8 mouse cellular contexts compared by ENCODE assay signal in the genomic region with DNA sequence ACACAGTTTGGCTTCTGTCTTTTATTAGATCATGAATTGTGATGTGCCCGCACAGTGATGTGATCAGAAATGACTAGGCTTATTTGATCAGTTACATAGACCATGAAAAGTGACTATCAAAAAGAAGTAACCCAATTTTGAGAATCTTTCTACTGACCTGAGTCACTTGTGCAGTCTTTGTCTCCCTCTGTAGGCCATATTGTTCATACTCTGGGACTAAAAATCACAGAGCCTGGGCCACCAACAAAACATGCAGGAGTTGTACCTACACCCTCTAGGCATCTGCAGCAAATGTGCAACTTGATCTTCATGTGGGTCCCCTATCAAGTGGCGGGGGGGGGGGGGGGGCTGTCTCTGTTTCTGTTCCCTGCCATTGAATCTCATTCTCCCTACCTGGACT.
DNase-seq lines count a peak whose midpoint lies in the region; ATAC-seq and TF ChIP-seq lines count a peak whose summit lies in the region.
"Had no signal": no experiment of that assay in that cellular context is flagged by ENCODE, and none has a peak within 500 bp of the region (broad histone marks: within the 10 kb centered on the region; RNA-seq: fewer than 3 reads in every experiment).

No protein-coding gene starts in this region.

- H3K9ac ChIP-seq in lung, postnatal 0 days (replicated peaks; ENCODE audit: low read depth), result no peak overlapping the region
- H3K9ac ChIP-seq in hindbrain, embryonic 11.5 days (ENCODE audit: low read depth, low read length), result no peak overlapping the region
- no peak overlapping the region for H3K9ac ChIP-seq in midbrain, embryonic 16.5 days (ENCODE audit: low read depth, low read length)
- H3K9ac ChIP-seq: embryonic facial prominence, embryonic 12.5 days had no signal

- WGBS in lung, postnatal 0 days, result 43% methylated on average over 2 of the region's 2 CpGs
- WGBS in hindbrain, embryonic 11.5 days, result 46% methylated on average over 2 of the region's 2 CpGs
- WGBS in midbrain, embryonic 16.5 days, result 33% methylated on average over 2 of the region's 2 CpGs

- H3K27me3 ChIP-seq in lung, postnatal 0 days (replicated peaks; ENCODE audit: insufficient read depth, low read length), result no peaks in the 10 kb centered on the region
- no peaks in the 10 kb centered on the region for H3K27me3 ChIP-seq in hindbrain, embryonic 11.5 days (ENCODE audit: control insufficient read depth, insufficient read depth, low read length)
- H3K27me3 ChIP-seq in midbrain, embryonic 16.5 days (ENCODE audit: control insufficient read depth, insufficient read depth, low read depth, low read length), result no peaks in the 10 kb centered on the region
- H3K27me3 ChIP-seq: embryonic facial prominence, embryonic 12.5 days had no signal

- no peak overlapping the region for H3K4me3 ChIP-seq in lung, postnatal 0 days (ENCODE audit: low read depth, low read length)
- no peak overlapping the region for H3K4me3 ChIP-seq in hindbrain, embryonic 11.5 days (ENCODE audit: low read depth, low read length)
- H3K4me3 ChIP-seq in midbrain, embryonic 16.5 days (ENCODE audit: low read depth, low read length), result no peak overlapping the region
- H3K4me3 ChIP-seq: embryonic facial prominence, embryonic 12.5 days had no signal

- H3K9me3 ChIP-seq in lung, postnatal 0 days (ENCODE audit: low read length), result no peaks in the 10 kb centered on the region
- no peaks in the 10 kb centered on the region for H3K9me3 ChIP-seq in hindbrain, embryonic 11.5 days (ENCODE audit: control insufficient read depth, low read length)
- H3K9me3 ChIP-seq in midbrain, embryonic 16.5 days (replicated peaks; ENCODE audit: control insufficient read depth, low read length, poor library complexity, severe bottlenecking), result no peaks in the 10 kb centered on the region
- H3K9me3 ChIP-seq: embryonic facial prominence, embryonic 12.5 days had no signal

- TF ChIP-seq CTCF in lung, postnatal 0 days (IDR thresholded peaks at IDR 0.05), result peak; percentile 59

- ATAC-seq in lung, postnatal 0 days, result no peak
- 0 out of 2 replicates have a peak, but pooled peaks have one; percentile 53 for ATAC-seq in hindbrain, embryonic 11.5 days (ENCODE audit: low FRiP score)
- ATAC-seq in midbrain, embryonic 16.5 days, result peak; percentile 54; the same call in 1 of the 2 replicates

- no peak overlapping the region for H3K4me2 ChIP-seq in lung, postnatal 0 days (replicated peaks; ENCODE audit: low read depth, low read length)
- H3K4me2 ChIP-seq in hindbrain, embryonic 11.5 days (replicated peaks; ENCODE audit: low read depth, low read length), result no peak overlapping the region
- H3K4me2 ChIP-seq in midbrain, embryonic 16.5 days (ENCODE audit: low read length), result no peak overlapping the region
- H3K4me2 ChIP-seq: embryonic facial prominence, embryonic 12.5 days had no signal

- no peak overlapping the region for H3K27ac ChIP-seq in lung, postnatal 0 days (ENCODE audit: low read length)
- no peak overlapping the region for H3K27ac ChIP-seq in hindbrain, embryonic 11.5 days (ENCODE audit: low read depth, low read length)
- H3K27ac ChIP-seq in midbrain, embryonic 16.5 days (ENCODE audit: low read length), result no peak overlapping the region
- H3K27ac ChIP-seq: embryonic facial prominence, embryonic 12.5 days had no signal

- peak; percentile 19 for DNase-seq in lung, postnatal 0 days (ENCODE audit: low spot score)
- DNase-seq in lung, postnatal 4 days, result no peak
- DNase-seq in c-Kit-positive CD71-negative TER-119-negative erythroid progenitor cells, embryonic 14.5 days (ENCODE audit: low read depth), result peak; percentile 2
- peak; percentile 30 for DNase-seq in hindbrain, embryonic 11.5 days (ENCODE audit: low spot score)
- no peak for DNase-seq in adrenal gland, adult 18-20 months (ENCODE audit: low spot score in 2 of 2)
- no peak for DNase-seq in spleen, postnatal 4 days (ENCODE audit: low spot score in 2 of 2)

- no peaks in the 10 kb centered on the region for H3K4me1 ChIP-seq in lung, postnatal 0 days (ENCODE audit: insufficient read depth, low read depth, low read length)
- H3K4me1 ChIP-seq in hindbrain, embryonic 11.5 days (replicated peaks; ENCODE audit: control insufficient read depth, insufficient read depth, low read length), result no peaks in the 10 kb centered on the region
- H3K4me1 ChIP-seq in midbrain, embryonic 16.5 days (ENCODE audit: control insufficient read depth, insufficient read depth, low read length), result no peaks in the 10 kb centered on the region
- H3K4me1 ChIP-seq: embryonic facial prominence, embryonic 12.5 days had no signal

- no peak for TF ChIP-seq EP300 in lung, postnatal 0 days (IDR thresholded peaks at IDR 0.05)

- H3K36me3 ChIP-seq in lung, postnatal 0 days (ENCODE audit: insufficient read depth, low read length), result no peaks in the 10 kb centered on the region
- H3K36me3 ChIP-seq in hindbrain, embryonic 11.5 days (ENCODE audit: control insufficient read depth, insufficient read depth, low read length), result no peaks in the 10 kb centered on the region
- H3K36me3 ChIP-seq in midbrain, embryonic 16.5 days (ENCODE audit: control insufficient read depth, insufficient read depth, low read length), result no peaks in the 10 kb centered on the region
- H3K36me3 ChIP-seq: embryonic facial prominence, embryonic 12.5 days had no signal

Comparison
In these comparisons a context has a peak if more than half of its experiments do, and no peak if none do; other contexts are left out.
1. DNase-seq: peak in lung, postnatal 0 days (single experiment), c-Kit-positive CD71-negative TER-119-negative erythroid progenitor cells, embryonic 14.5 days (single experiment) and hindbrain, embryonic 11.5 days (single experiment); none in lung, postnatal 4 days (0 of 2), adrenal gland, adult 18-20 months (0 of 2) and spleen, postnatal 4 days (0 of 2).